Mouse (Mus musculus) brain, adult 2 months (tissue): ENCODE data around the gene Epdr1.

Source experiments
- DNase-seq: peaks from one replicate; pipeline ENCODE4 v3.0.0; 2011; ENCODE audit warnings: low read depth, low spot score

Epdr1 gene

DNA sequence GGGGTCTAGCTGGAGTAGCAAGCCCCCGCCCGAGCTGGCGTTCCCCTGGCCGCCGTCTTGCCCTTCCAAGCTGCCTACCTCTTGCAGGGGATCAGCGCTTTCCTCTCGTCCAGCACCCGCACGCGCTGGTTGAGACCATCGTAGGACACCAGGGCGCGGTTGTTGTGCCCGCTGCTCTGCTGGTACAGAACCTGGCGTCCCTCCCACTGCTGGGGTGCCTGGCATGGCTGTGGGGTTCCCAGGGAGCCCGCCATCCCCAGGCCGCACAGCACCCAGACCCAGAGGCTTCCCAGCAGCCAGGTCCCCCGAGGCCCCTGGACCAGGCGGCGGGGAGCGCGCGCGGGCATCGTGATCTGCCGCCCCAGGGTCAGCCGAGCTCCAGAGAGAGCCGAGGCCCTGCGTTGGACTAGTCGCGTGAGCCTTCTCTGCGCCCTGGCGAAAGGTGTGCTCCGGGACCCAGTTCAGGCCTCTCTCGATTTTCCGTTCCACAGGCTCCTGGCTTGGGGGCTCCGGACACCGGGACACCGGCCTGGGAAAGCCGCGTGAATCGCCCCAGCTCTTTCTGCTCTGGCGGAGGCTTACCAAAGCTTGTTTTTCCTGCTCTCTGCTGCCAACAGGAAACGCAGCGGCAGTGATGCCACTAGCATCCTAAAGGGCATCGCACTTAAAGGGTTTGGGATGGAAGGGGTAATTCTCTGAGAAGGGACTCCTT, at the start of gene Epdr1:
TSS of gene Epdr1 (minus strand) at position 712 of the 712 bp plus-strand sequence.
- peak; percentile 96 for DNase-seq

DNA sequence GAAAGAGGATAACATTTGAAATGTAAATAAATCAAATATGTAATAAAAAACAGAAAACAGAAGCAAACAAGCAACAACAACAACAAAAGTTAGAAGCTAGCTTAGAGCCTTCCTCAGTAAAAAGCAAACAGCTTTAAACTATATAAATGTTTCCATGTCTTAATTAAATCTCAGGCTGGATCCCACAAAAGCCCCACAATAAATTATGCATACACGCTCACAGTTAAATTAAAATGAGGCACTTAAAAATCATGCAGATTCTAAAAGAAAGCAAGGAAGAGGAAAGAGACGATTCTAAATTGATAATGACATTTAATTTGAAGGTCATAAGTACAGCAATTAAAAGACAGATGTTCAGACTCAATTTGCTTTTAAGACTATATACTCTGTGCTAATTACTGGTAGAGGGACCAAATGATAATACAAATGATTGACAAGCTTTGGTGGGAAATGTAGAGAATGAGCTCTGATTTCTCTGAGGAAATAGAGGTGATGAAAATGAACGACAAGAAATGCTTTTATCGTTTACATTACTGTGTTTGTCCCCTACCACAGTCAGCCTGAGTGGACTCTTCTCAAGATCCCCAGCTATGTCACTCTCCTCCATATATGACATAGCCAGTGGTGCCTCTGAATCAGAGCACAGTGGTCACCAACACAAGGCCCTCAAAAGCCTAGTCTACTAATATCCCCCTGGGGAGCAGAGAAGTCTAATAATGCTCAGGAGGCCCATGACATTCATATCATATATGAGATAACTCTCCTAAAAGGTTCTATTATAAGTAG, 48.8 kb upstream of the Epdr1 start:
- no peak for DNase-seq

DNA sequence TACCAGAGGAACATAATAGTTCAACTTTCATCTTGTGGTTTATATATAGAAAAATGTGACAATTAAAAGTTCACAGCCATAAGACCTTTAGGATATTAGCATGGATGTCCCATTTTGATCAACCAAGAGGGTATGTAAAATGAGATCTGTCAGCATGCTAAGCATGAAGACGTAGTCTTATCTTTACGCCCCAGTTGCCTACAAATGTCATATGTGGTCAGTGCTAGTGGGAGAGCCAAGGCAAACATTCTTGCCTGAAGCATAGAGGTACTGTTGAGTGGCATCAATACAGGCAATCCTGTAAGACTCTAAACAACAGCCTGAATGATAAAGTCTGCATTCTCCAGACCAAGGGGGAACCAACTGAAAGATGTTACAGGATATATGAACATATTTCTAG, 32.7 kb upstream of the Epdr1 start:
- no peak for DNase-seq

DNA sequence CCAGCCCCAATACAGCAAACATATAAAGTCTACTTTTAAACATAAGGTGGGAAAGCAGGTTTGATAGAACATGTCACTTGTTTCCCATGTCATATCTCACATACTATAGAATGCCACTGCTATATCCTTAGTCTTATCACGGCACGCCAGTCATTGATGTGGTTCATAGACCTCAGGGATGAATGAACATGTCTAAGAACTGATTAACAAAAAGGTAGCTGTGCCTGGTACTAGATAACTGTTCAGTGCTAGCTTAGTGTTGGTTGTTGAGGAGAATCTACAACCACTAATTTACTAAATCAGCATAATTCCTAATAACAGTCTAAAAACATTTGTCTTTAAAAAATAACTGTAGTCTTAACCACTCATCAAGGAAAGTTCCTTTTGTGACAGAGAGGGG, 30.1 kb upstream of the Epdr1 start:
- DNase-seq, result no peak

DNA sequence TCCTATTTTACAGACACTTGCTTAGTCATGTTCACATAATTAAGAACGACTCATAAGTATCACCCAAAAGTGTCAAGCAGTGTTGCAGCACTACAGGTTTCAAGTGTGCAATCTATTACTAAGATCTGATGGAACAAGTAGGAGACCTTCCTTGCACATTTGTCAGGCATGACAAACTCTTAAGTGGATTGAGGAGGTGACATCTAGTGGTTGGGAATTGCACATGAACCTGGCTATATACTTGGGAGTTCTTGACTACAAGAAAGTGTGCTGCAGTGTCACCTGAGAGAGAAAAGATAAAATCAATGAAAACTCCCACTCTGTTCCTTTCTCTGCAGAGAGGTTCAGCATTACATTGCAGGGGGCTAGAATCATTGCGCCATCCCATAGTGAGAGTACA, 24.5 kb upstream of the Epdr1 start:
- peak; percentile 75 for DNase-seq

DNA sequence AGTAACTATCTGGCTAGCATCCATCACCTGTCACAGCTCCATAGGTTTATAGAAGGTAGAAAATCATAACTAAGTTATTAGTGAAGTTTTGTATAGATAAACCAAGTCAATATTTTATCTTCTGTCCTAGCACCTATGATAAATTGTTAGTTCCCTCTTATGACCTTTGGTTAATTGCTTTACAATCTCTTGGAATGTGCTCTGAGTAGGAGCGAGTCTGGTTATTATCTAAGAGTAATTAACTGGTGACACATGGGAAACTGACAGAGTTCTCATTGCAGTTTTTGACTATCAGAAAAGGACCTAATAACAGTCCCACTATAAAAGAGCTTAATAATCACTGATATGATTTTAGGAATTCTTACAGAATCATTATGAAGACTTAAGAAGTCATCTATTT, 23.8 kb upstream of the Epdr1 start:
- DNase-seq, result no peak

DNA sequence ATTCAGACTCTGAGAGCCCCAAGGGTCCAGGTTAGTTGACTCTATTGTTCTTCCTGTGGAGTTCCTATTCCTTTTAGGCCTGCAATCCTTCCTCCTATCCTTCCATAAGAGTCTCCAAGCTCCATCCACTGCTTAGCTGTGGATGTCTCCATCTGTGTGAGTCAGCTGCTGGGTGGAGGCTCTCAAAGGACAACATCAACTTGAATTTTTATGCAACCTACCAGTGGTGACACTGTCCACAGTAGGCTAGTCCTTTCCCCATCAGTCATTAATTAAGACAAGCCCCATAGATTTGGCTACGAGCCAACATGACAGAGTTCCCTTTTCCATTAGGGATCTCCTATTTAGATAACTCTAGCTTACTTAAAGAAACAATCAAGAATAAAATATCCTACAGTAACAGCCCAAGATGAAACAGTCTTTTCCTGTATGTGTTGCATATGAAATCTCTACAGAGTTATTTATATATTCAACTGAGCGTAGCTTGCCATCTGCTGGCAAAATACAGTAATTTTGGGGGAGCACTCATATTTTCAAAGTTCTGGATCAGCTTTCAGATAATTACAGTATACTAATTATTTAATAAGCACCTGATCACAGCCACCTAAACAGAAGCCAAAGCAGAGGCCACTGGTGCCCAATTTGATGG, 20.6 kb upstream of the Epdr1 start:
- peak; percentile 48 for DNase-seq

DNA sequence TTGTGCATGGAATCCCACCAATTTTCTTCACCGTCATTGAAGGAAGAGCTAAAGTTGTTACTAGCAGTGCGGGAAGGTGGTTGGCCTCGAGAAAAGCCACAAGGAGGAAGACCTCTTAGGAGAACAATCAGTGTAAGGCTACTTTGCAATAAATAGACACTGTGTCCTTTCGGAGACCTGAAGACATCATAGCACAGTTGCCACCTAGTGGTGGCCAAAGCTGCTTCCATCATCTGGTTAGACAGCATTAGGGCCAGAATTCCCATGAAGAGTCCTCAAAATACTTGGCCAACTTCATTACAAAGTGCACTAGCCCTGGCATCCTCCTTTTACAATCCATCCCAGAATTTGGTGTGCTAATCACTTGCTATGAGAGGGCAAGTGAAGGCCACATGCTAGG, 16.4 kb upstream of the Epdr1 start:
- peak; percentile 75 for DNase-seq

DNA sequence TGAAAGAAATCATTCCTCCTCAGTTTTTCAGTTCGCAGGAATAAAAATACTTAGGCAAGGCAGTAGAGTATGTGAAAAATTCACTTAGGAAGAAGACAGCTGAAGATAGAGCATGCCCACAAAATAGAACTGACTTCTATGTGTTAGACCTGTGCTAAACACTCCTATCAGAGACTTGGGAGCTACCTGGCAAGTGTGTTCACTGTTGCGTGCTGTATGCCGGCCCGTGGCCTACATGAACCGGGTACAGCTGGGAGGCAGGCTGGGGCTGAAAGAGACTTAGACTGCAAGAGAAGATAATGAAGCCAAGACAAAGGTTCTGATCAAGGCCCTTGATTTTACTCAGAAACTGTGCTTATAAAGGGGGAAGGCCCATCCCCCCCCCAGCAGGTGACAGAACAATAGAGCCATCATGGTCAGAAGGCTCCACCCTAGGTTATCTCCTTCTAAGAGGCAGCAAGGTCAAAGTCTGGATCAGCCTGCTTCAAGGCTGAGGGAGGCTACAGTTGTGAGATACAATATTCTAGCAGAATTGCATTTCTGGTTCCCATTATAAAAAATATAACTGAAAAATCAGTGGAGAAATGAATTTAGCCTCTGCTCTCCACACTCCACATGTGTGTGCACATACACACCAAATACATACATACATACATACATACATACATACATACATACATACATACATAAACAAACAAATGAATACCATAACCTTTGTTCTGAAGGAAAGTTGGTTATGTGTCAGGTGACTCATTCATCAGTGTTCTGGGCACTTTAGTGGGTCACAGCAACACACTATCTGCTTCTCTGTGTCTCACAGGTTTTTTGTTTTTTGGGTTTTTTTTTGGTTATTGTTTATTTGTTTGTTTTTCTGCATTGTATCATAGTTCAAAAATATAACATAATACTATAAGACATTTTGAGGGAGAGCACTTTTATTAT, 11.3 kb upstream of the Epdr1 start:
- no peak for DNase-seq

DNA sequence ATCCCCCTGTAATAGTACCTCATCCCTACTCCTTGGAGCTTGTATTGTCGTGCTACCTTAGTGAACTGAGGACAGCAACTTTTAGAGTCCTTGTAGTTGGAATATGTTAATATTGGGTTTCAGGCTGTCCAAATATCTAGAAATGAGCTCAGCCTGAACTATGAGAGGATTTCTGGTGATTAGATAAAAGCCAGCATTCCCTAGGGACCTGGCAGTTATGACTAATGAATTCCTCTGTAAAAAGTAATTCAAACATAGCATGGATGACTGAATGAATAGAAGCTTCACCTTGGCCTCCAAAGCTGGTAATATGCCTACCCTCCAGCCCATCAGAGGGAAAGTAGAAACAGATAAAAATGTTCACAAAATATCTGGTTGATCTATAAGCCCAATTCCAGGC, 6.7 kb upstream of the Epdr1 start:
- no peak for DNase-seq

DNA sequence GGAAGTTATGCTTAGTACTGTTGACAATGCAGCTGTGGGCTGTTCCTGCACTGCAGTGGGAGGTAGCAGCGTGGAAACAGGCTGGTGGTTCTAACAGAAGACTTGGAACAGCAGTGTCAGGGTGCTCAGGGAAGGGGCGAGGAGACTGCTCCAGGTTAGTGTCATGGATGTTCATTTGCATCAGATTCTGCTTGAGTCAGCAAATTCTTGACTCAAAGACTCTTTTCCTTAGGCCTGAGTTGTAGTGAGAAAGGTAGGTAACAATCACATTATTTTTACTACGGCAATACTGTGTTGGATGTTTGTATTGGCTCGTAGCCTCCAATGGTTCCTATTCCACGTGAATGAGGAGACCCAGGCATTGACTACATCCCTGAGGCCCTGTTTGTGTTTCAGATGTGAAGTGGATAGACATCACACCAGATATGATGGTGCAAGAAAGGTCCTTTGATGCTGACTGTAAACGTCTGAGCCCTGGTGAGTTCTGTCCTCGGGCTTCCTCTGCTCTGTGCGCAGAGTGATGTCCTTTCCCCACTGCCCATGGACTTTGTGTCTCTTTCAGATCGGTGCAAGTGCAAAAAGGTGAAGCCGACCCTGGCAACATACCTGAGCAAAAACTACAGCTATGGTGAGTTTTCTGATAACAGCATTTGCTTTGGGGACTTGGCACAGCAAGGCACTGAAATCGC, 5.0 kb upstream of the Epdr1 start:
- no peak for DNase-seq

DNA sequence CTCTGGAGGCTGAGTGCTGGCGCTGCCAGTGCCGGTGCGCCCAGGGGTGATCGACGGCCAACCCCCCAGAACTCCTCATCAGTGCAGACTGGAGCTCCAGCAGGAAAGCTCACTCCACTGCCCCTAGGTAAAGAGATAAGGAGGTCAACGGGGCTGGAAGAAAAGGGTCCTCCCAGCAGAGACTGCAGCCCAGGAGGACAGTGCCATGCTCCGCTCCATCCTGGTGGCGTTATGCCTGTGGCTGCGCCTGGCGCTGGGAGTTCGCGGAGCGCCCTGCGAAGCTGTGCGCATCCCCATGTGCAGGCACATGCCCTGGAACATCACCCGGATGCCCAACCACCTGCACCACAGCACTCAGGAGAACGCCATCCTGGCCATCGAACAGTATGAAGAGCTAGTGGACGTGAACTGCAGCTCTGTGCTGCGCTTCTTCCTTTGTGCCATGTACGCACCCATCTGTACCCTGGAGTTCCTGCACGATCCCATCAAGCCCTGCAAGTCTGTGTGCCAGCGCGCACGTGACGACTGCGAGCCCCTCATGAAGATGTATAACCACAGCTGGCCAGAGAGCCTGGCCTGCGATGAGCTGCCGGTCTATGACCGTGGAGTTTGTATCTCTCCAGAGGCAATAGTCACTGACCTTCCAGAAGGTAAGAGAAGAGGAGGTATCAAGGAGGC, 3.6 kb upstream of the Epdr1 start:
- peak; percentile 45 for DNase-seq

DNA sequence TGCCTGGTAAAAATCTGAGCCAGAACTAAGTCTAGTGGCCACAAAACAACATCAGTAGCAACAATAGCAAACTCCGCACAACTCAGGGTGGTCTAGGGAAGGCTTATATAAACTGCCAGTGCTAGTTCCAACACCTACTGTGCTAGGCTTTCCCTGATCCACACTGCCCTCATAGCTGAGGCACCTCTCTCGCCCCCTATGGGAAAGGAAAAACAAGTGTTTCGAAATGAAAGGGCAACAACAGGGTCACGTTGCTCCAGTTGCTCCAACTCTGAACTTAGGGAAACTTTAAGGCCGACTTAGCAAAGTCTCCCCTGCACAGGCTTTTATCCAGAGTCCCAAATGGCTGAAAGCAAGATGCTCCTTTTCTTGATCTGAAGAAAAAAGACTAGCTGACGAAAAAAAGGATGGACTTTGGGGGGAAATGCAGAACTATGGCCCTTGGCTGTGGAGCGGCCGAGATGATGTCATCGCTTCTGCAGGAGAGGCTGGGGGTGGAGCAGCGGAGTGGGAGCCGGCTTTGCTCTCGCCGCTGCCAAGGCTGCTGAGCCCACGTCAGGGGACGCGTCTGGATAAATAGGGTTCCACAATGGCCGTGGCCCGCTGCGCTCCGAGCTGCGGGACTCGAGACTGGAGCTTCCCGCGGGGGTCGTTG, 3.0 kb upstream of the Epdr1 start, which contains the start of gene Sfrp4:
TSS of gene Sfrp4 (plus strand) at position 532 of the 655 bp plus-strand sequence.
- DNase-seq, result peak; percentile 78

DNA sequence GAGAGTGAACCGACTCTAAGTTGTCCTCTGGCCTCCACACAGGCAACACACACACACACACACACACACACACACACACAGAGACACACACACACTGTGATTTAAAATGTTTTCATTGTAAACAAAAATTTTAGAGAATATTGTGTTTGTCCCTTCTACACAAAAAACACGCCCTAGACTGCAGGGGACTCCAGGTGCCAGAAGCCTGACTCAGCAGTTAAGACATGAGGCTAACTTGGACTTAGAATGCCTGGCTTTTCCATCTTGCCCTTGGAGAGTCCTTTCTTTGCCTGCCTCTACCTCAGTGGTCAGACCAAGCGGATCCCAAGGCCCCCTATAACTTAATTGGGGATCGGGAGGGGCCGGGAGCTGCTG, 899 bp downstream of the Epdr1 start:
- DNase-seq, result peak; percentile 68

DNA sequence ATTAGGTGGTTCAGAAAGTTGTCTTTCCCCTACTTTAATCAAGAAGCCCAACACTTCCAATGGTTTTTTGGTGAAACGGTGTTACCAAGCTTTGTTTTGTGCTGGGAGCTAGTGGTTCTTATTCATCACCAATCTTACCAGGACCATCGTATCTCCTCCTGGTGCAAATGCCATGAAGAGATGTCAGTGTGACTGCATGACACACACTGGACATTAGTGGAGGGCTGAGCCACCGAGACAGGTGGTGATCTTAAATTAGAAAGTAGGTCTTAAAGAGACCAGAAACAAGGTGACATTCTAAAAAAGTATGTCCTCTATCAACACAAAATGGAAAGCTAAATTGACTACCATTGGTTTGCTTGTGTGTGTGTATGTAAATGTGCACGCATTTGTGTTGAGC, 1.6 kb downstream of the Epdr1 start:
- DNase-seq, result peak; percentile 77

DNA sequence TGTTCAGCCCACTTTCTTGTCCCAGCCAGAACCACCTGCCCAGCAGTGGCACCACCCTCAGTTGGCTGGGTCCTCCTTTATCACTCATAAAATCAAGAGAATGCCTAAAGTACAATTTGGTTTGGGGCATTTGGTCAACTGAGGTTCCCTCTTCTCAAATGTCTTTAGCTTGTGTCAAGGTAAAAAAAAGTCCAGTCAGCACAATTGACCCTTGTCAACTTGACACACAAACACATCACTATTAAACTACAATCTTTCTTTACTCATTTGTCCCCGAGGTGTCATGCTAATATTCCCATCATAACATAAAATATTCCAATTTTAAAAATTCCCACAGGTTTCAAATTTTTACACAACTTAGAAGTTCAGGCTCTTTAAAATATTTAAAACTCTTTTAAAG, 5.4 kb downstream of the Epdr1 start:
- no peak for DNase-seq

DNA sequence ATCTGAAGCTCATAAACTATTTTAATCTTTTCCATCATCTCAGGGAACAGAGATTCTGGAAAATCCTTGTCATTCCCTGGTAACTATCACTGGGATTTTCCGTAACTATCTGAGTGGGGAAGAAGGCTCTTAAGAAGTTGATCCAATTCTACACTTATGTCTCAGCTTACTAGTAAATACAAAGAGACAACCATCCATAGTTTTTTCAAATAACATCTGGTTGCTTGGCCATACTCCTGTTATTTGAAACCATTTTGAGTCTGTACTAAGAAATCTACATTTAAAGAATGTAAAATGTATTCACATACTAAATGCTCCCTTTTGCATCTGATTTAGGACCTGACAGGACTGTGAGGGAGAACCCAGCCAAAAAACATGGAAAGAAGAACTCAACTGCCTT, 6.3 kb downstream of the Epdr1 start:
- DNase-seq, result no peak

DNA sequence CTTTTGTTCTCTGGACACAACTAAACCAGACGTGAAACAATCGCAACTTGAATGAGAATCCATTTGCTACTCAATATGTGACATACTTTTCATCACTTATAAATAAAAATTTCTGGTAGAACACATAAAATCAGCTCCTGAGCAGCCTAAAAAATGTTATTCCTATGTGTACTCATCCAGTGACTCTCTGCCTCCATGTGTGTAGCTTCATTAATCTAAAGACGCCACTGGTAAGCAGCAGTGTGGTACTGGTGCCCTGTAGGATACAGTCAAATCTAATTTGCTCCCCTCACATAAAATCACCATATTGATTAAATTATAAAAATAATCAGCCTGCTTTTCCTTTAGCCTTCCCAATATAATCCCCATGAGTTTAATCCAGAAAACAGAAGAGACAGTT, 6.8 kb downstream of the Epdr1 start:
- no peak for DNase-seq

DNA sequence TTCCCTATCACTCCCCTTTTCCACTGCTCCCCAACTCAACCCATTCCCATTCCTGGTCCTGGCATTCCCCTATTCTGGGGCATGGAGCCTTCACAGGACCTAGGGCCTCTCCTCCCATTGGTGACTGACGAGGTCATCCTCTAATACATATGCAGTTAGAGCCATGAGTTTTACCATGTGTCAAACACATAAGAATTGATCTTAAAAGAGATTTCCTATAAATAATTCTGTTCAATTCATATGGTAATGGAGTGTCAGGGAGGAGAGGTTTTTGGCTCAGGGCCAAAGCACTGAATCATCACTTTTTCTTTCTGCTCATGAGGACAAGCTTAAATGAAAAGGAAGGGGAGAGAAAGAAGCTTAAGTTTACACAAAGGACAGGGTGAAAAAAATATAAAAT, 7.4 kb downstream of the Epdr1 start:
- DNase-seq, result peak; percentile 84

DNA sequence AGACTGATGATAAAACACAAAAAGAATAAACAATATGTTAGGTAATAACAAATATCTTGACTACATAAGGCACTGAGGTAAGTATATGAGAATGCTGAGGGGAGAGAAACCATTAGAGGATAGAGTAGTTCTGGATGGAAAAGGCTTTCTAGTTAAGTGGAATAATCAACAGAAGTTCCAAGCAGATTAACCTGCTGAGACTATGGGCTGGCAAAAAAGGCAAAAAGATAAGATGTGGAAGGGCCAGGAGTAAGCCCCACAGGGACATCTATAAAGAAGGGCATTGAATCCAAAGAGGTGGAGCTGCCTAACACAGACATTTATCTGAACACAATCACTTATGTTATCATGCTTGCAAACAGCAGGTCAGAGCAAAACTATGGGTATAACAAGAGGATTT, 11.6 kb downstream of the Epdr1 start:
- no peak for DNase-seq
